Mouse (Mus musculus) right cerebral cortex, postnatal 25 days (tissue): ENCODE results near the gene Slk.
A peak's percentile ranks its signal among the peaks of the same experiment; 100 is the strongest.

Source experiments
- DNase-seq: peaks from one replicate; pipeline ENCODE4 v3.0.0; 2022

Slk gene

DNA sequence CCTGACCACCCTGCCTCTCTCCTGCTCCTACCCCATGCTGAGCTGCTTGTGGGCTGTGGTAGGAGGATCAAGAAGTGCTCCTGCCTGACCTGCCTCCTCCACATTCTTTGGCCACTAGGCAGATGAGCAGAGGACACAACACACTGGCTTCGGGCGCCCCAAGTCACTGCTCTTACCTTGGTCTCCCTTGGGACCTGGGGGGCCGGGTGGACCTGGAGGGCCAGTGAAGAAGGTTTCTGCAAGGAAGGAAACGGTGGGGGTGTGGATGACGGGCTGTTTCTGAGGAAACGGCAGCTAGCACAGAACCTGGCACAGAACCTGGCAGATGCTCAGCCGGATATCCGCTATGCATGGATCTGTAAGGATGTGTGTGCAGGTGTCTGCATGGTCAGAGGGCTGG, 73.7 kb downstream of the Slk start:
- DNase-seq: no peak

DNA sequence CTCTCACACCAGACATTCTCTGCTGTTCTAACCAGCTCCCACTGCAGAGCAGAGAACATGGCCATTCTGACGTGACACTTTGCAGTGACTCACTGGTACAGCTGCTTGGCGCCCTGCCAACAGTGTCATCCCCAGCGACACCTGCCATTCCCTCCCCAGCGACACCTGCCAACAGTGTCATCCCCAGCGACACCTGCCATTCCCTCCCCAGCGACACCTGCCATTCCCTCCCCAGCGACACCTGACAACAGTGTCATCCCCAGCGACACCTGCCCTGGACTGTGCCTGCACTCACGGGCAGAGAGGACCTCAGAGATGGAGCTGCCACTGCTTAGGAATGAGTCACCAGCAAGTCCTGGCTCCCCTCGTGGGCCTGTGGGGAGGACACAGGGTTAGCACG, 75.4 kb downstream of the Slk start:
- DNase-seq: no peak

GRCm38 (mm10) chr19:47658914-47659535, 79.5 kb downstream of the Slk start:
- DNase-seq: peak; percentile 53

DNA sequence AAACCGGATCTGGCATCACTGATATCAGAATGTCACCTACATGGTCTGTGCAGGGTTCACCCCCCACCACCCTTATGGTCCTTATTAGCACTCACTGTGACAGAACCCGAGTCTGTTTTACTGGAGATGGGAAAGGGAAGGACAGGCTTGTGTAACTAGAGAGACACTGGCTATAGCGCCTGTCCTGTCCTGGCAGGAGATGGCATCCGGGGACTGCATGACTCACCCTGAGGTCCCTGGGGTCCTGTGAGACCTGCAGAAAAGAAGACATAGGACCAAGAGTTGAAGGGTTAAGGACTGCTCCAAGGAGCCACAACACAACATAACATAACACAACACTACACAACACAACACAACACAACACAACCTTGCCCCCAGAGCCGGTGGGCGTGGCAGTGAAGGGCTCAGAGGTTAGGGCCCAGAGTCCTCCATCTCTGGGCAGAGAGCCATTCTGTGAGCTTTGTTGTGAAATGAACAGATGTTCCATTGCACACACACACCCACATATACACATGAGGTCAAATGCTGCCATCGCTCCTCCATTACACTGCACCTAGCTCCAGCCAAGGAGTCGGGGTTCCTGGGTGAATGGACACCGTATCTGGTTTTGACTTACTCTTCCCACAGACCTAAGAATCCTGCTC, 80.4 kb downstream of the Slk start:
- DNase-seq: no peak

DNA sequence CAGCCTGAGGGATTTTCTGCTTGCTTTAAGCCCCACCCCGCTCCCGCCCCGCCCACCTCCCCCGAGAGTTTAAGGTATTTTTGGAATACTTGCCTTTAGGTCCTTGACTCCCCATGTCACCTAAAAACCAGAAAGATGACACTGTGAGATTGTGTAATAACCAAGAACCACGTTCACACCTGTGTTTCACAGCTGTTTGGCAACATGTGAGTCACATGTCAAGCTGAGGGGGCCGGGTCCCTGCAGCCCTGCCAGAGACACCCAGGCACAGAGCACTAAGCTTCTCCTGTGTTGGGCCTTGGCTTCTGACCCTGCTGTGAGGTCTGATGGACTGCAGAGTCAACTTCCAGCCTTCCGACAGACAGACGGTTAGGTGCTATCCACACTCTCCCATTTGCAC, 88.1 kb downstream of the Slk start:
- no peak for DNase-seq

DNA sequence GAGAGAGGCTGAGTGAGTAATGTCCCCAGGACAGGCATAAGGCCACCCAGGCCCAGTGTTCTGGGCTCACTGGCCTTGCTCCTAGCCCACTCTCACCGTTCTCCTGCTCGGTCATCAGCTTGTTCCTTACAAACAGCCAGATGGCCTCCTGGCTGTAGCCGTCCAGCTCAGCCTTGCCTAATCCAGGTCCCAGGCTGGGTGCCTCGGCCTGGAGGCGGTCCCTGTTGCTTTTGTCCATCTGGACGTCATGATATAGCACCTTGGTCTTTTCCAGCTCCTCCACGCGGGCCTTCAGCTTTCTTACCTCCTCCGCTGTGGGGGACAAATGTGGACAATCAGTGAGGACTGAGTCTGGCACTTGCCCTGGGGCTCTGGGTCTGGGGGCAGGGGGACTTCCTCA, 88.9 kb downstream of the Slk start:
- no peak for DNase-seq

- no peak for DNase-seq
Observed at GRCm38 (mm10) chr19:47674419-47674818, 94.9 kb downstream of the Slk start.

DNA sequence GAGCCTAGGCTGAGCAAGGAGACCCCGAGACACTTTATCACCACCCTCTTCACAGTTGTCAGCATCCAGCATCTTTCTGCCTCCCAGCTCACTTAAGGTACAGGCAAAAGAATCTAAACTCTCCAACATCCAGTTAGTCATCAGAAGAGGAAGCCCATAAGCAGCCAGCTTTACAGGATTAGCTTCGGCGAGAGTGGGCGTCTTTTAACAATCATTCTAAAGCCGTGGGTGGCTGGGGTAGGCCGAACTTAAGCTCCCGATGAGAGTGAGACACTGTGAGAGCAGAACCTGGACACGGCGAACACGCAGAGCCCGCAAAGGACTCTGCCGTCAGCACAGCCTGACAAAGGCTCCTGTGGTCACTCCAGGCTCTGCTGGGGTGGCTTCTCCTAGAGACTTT, 99.2 kb downstream of the Slk start:
- peak; percentile 62 for DNase-seq

DNA sequence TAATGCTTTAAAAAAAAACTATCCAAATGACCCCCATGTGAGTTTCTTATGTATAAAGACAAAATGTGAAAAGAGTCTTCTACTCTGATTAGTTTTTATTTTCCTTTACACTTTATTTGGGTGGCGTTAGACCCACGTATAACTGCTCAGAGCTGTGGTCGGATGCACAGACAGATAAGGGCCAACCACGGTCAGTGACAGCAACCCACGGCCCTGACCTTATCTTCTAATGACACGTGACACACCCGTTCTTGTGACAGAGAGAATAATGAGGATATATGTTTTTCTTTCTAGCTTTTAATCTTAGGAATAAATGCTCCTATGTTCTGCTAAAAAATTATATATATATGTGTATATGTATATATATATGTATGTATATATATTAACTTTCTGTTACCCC, 110.1 kb downstream of the Slk start:
- no peak for DNase-seq

DNA sequence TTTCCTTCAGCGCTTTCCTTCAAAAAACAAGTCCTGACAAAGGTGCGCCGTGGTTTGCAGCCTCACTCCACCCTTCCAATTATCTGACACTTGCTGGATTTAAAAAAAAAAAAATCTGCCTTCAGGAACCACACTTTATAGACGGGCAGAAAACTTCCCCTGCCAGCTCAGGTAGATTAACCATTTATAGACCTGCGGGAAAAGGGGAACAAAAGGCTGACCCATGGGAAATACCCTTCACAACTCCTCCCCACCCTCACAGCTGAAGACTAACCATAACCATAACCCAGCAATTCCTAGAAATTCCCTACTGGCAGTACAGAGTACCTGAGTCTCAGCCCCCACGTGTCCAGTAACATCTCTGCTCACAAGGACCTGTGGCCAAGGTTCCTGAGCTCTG, 112.5 kb downstream of the Slk start, which contains the start of gene Col17a1:
TSS of gene Col17a1 (minus strand) at position 101 of the 400 bp plus-strand sequence.
- no peak for DNase-seq
